Comparison of ENCODE assay signal across 8 mouse cellular contexts in the genomic region with DNA sequence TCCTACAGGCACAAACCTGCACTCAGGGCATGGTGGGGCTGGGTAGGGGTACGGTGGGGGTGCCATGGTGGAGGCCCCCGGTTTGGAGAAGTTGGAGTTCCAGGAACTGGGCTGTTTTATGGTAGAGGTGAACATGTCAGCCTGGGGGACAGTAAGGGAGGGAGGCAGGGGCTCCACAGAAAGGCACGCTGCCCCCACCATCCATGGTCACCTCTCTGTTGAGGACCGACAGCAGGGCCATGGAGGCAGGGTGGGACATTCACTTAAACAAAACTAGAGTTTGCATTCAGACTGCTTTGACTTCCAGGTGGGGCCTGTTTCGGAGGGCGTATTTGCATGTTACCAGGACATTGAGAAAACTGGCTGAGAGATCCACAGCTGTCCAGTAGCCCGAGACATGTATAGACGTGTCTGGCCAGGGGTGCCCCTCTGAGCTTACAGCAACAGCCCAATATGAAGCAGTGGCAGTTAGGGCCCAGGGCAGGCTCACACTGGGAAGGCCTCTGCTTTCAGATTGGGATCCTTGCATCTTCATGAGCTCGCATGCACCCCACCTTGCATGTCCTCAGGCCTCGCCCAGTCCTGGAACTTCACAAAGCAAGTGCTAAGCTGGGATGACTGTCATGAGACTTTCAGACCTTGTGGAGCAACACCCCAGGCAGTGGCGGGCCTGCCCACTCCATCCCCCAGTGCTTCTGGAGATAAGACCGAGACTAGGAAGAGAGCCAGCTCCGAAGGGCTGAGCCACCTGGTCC. TPM values are rescaled to one million over a fixed set of nuclear protein-coding genes. Genes with fewer than 3 reads are reported as not detected.
A peak's percentile ranks its signal among the peaks of the same experiment; 100 is the strongest.
DNase-seq lines count a peak whose midpoint lies in the region; ATAC-seq lines count a peak whose summit lies in the region.

No protein-coding gene starts in this region.

- DNase-seq in right cerebral cortex, postnatal 4 days = peak; percentile 39
- no peak for DNase-seq in right cerebral cortex, postnatal 36 days (ENCODE audit: low spot score in 2 of 2)
- peak; percentile 54 for DNase-seq in embryonic facial prominence, embryonic 14.5 days (ENCODE audit: low spot score)
- DNase-seq in heart, postnatal 4 days = peak; percentile 89
- DNase-seq in skeletal muscle tissue, adult 2 months (ENCODE audit: low read depth, low spot score) = peak; percentile 40
- no peak for DNase-seq in embryo, embryonic 11 days
- DNase-seq in layer of hippocampus, adult 8-10 months (ENCODE audit: low spot score in 2 of 2) = no peak
- DNase-seq in thymus, postnatal 4 days = no peak

- no peak for ATAC-seq in embryonic facial prominence, embryonic 14.5 days (ENCODE audit: low read depth)

- H3K36me3 ChIP-seq in embryonic facial prominence, embryonic 14.5 days (ENCODE audit: control insufficient read depth, insufficient read depth, low read length) = no peaks in the 10 kb centered on the region

- peaks cover 35% of the 10 kb centered on the region for H3K4me1 ChIP-seq in embryonic facial prominence, embryonic 14.5 days (ENCODE audit: control insufficient read depth, insufficient read depth, low read length)

- H3K9me3 ChIP-seq in embryonic facial prominence, embryonic 14.5 days (ENCODE audit: control insufficient read depth, low read length) = no peaks in the 10 kb centered on the region

- no peaks in the 10 kb centered on the region for H3K27me3 ChIP-seq in embryonic facial prominence, embryonic 14.5 days (replicated peaks; ENCODE audit: control insufficient read depth, insufficient read depth, low read length)

- H3K4me3 ChIP-seq in embryonic facial prominence, embryonic 14.5 days (ENCODE audit: low read depth, low read length) = no peak overlapping the region

- no peak overlapping the region for H3K9ac ChIP-seq in embryonic facial prominence, embryonic 14.5 days (ENCODE audit: low read depth, low read length)

- 60% methylated on average over 13 of the region's 13 CpGs for WGBS in embryonic facial prominence, embryonic 14.5 days

- peak overlapping the region; percentile 29 for H3K27ac ChIP-seq in embryonic facial prominence, embryonic 14.5 days (replicated peaks; ENCODE audit: low read depth, low read length)

- H3K4me2 ChIP-seq in embryonic facial prominence, embryonic 14.5 days (ENCODE audit: low read depth, low read length) = no peak overlapping the region

RNA-seq across cellular contexts. Expression of a gene that starts 8.7 kb away (rescaled TPM):
- 5.9 and 8.3 TPM in 2 replicates for polyA plus RNA-seq in embryonic facial prominence, embryonic 14.5 days (2014; fragmentation: Nextera tagmentation; extraction: Ambion mirVana)
- 10 to 100 TPM; 13.5 to 16.8 TPM for total RNA-seq in heart, postnatal 4 days (2021)
- 10 to 100 TPM in 2 of 4 experiments, 1 to 10 TPM in 2; 4.7 to 11.9 (median 8.2) TPM for total RNA-seq in layer of hippocampus, adult 8-10 months (2022)

RNA-seq across cellular contexts. Expression of a gene that starts 15.0 kb away (rescaled TPM):
- polyA plus RNA-seq in embryonic facial prominence, embryonic 14.5 days (2014; fragmentation: Nextera tagmentation; extraction: Ambion mirVana) = 6.6 and 7.1 TPM in 2 replicates
- 1 to 10 TPM; 4.5 to 6.0 TPM for total RNA-seq in heart, postnatal 4 days (2021)
- total RNA-seq in layer of hippocampus, adult 8-10 months (2022) = 10 to 100 TPM; 10.9 to 17.6 (median 14.0) TPM

RNA-seq across cellular contexts. Expression of a gene that starts 33.3 kb away (rescaled TPM):
- polyA plus RNA-seq in embryonic facial prominence, embryonic 14.5 days (2014; fragmentation: Nextera tagmentation; extraction: Ambion mirVana) = 12.8 and 13.0 TPM in 2 replicates
- 1 to 10 TPM; 3.4 to 4.1 TPM for total RNA-seq in heart, postnatal 4 days (2021)
- 10 to 100 TPM in 2 of 4 experiments, 1 to 10 TPM in 2; 7.3 to 36.6 (median 21.0) TPM for total RNA-seq in layer of hippocampus, adult 8-10 months (2022)

RNA-seq across cellular contexts. Expression of a gene that starts 35.4 kb away (rescaled TPM):
- polyA plus RNA-seq in embryonic facial prominence, embryonic 14.5 days (2014; fragmentation: Nextera tagmentation; extraction: Ambion mirVana) = 86.2 and 105 TPM in 2 replicates
- total RNA-seq in heart, postnatal 4 days (2021) = 10 to 100 TPM; 25.8 to 26.8 TPM
- total RNA-seq in layer of hippocampus, adult 8-10 months (2022) = 10 to 100 TPM; 10.1 to 12.0 (median 11.1) TPM

Comparison
In these comparisons a context has a peak if more than half of its experiments do, and no peak if none do; other contexts are left out.
1. DNase-seq: peak in right cerebral cortex, postnatal 4 days (single experiment), embryonic facial prominence, embryonic 14.5 days (single experiment), heart, postnatal 4 days (single experiment) and skeletal muscle tissue, adult 2 months (single experiment); none in right cerebral cortex, postnatal 36 days (0 of 2), embryo, embryonic 11 days (single experiment), layer of hippocampus, adult 8-10 months (0 of 2) and thymus, postnatal 4 days (single experiment).